Mouse (Mus musculus) left cerebral cortex, postnatal 36 days (tissue): Measurements from ENCODE around the gene Tnfsfm13. TPM values are rescaled to one million over a fixed set of nuclear protein-coding genes. Genes with fewer than 3 reads are reported as not detected.
A peak's percentile ranks its signal among the peaks of the same experiment; 100 is the strongest.

Experiments used
- DNase-seq, 2 experiments: peaks; one replicate each; pipeline ENCODE4 v3.0.0; 2021 to 2022; ENCODE audit warnings: low spot score in 2 of 2, mixed read lengths in 1 of 2
- intact Hi-C: fragments of 180-260 bp; cut with DNase I; formaldehyde crosslinking; loops from one replicate; pipeline ENCODE4 v1.15.1; 2025
- microRNA-seq: library from miRNA; unstranded; fragments of <30 nt; microRNA quantifications from one replicate; pipeline ENCODE4 v1.2.0, GENCODE M21; 2022
- total RNA-seq, 2 experiments: library from RNA; stranded (reverse); gene quantifications; 2 replicates each; pipeline ENCODE4 v1.2.3; 2021

Gene Tnfsfm13
- total RNA-seq, 2 experiments from 2014 or later, result 1.7 to 3.0 TPM

GRCm38 (mm10) chr11:69662213-69662966 lies 33.5 kb downstream of the Tnfsfm13 start, which contains the start of gene Mpdu1:
Gene Mpdu1, minus strand, starts transcription at chr11:69662642.
- intact Hi-C loops, result no loop called here
- peak; percentile 93 to 96 for DNase-seq

- DNase-seq, result no peak
- intact Hi-C loops, result no loop called here
These were observed 34.5 kb downstream of the Tnfsfm13 start for GRCm38 (mm10) chr11:69661221-69661881.

- intact Hi-C loops, result no loop called here
- DNase-seq, result peak in 1 of 2 experiments; percentile 33
These were observed 38.4 kb downstream of the Tnfsfm13 start for GRCm38 (mm10) chr11:69657462-69657881.

GRCm38 (mm10) chr11:69656617-69657461 lies 39.1 kb downstream of the Tnfsfm13 start:
- intact Hi-C loops, result no loop called here
- DNase-seq, result peak in 1 of 2 experiments; percentile 0

GRCm38 (mm10) chr11:69656065-69656455 lies 39.8 kb downstream of the Tnfsfm13 start:
- intact Hi-C loops, result no loop called here
- DNase-seq, result peak in 1 of 2 experiments; percentile 1

GRCm38 (mm10) chr11:69655264-69656064 lies 40.4 kb downstream of the Tnfsfm13 start, which contains the start of gene Sox15:
Gene Sox15, plus strand, starts transcription at chr11:69655314.
- intact Hi-C loops, result no loop called here
- DNase-seq, result peak; percentile 62 to 63

- intact Hi-C loops, result no loop called here
These were observed 41.1 kb downstream of the Tnfsfm13 start for GRCm38 (mm10) chr11:69654760-69655159.

GRCm38 (mm10) chr11:69653399-69653798 lies 42.5 kb downstream of the Tnfsfm13 start:
- no peak for DNase-seq
- intact Hi-C loops, result no loop called here

More at GRCm38 (mm10) chr11:69654760-69655159, 41.1 kb downstream of the Tnfsfm13 start:
- DNase-seq, result no peak

- DNase-seq, result no peak
- intact Hi-C loops, result no loop called here
These were observed 50.0 kb downstream of the Tnfsfm13 start for GRCm38 (mm10) chr11:69645860-69646259.

GRCm38 (mm10) chr11:69635471-69635870 lies 60.4 kb downstream of the Tnfsfm13 start:
- DNase-seq, result no peak
- intact Hi-C loops, result no loop called here

GRCm38 (mm10) chr11:69633128-69633866 lies 62.6 kb downstream of the Tnfsfm13 start:
- intact Hi-C loops, result no loop called here
- DNase-seq, result no peak

Small RNA genes lying within 50 kb of the gene (microRNA-seq; reads per million reads assigned to microRNA genes)
- gene Mir1934 (6.3 reads per million, percentile 22 among the genes with 10 or more reads in this experiment), gene Mir467f (not detected)

Other genes starting within 250 kb of the Tnfsfm13 start
- gene Dnah2, start 147.0 kb downstream of the Tnfsfm13 start, total RNA-seq, result 1 to 10 TPM; 1.4 to 2.1 TPM
- 10 to 100 TPM; 56.1 to 57.3 TPM for gene Efnb3, start 135.9 kb downstream of the Tnfsfm13 start, total RNA-seq
- 10 to 100 TPM; 10.2 to 10.8 TPM for gene Wrap53, start 115.8 kb downstream of the Tnfsfm13 start, total RNA-seq
- 10 to 100 TPM; 21.7 to 22.6 TPM for gene Trp53, start 115.7 kb downstream of the Tnfsfm13 start, total RNA-seq
- gene Atp1b2, start 90.2 kb downstream of the Tnfsfm13 start, total RNA-seq, result 100 to 1,000 TPM; 398 to 420 TPM
- not detected for gene Shbg, start 78.2 kb downstream of the Tnfsfm13 start, total RNA-seq
- 10 to 100 TPM in 1 of 2 experiments, 1 to 10 TPM in 1; 9.5 to 11.2 TPM for gene Sat2, start 74.1 kb downstream of the Tnfsfm13 start, total RNA-seq
- 100 to 1,000 TPM; 117 to 149 TPM for gene Fxr2, start 63.1 kb downstream of the Tnfsfm13 start, total RNA-seq
- under 1 TPM in 1 of 2 experiments, not detected in 1; 0.39 TPM for gene Sox15, start 40.8 kb downstream of the Tnfsfm13 start, total RNA-seq
- gene Mpdu1, start 33.5 kb downstream of the Tnfsfm13 start, total RNA-seq, result 10 to 100 TPM; 59.8 to 62.3 TPM
- 10 to 100 TPM; 14.9 to 15.1 TPM for gene Cd68, start 29.9 kb downstream of the Tnfsfm13 start, total RNA-seq
- gene Eif4a1, start 23.7 kb downstream of the Tnfsfm13 start, total RNA-seq, result 100 to 1,000 TPM; 276 to 285 TPM
- gene Senp3, start 14.0 kb downstream of the Tnfsfm13 start, total RNA-seq, result 100 to 1,000 TPM in 1 of 2 experiments, 10 to 100 TPM in 1; 84.3 to 114 TPM
- 1 to 10 TPM; 2.3 to 2.6 TPM for gene Tnfsf13, start 10.3 kb downstream of the Tnfsfm13 start, total RNA-seq
- gene Tnfsf12, start 249 bp downstream of the Tnfsfm13 start, total RNA-seq, result 10 to 100 TPM in 1 of 2 experiments, 1 to 10 TPM in 1; 7.2 to 12.3 TPM
- gene Polr2a, start 62.5 kb upstream of the Tnfsfm13 start, total RNA-seq, result 10 to 100 TPM; 53.5 to 59.7 TPM
- not detected for gene Slc35g3, start 65.9 kb upstream of the Tnfsfm13 start, total RNA-seq
- gene Zbtb4, start 69.8 kb upstream of the Tnfsfm13 start, total RNA-seq, result 100 to 1,000 TPM; 122 to 127 TPM
- gene Chrnb1, start 99.8 kb upstream of the Tnfsfm13 start, total RNA-seq, result under 1 TPM; 0.66 to 0.81 TPM
- gene Fgf11, start 105.8 kb upstream of the Tnfsfm13 start, total RNA-seq, result 10 to 100 TPM; 14.1 to 18.7 TPM
- not detected for gene Tmem102, start 109.5 kb upstream of the Tnfsfm13 start, total RNA-seq
- not detected for gene Gm39566, start 119.2 kb upstream of the Tnfsfm13 start, total RNA-seq
- not detected for gene Spem2, start 122.4 kb upstream of the Tnfsfm13 start, total RNA-seq
- gene Spem1, start 126.1 kb upstream of the Tnfsfm13 start, total RNA-seq, result under 1 TPM; 0.52 TPM
- 100 to 1,000 TPM; 239 to 241 TPM for gene Nlgn2, start 141.7 kb upstream of the Tnfsfm13 start, total RNA-seq
- gene Tmem256, start 142.4 kb upstream of the Tnfsfm13 start, total RNA-seq, result 100 to 1,000 TPM; 111 to 130 TPM
- gene Plscr3, start 150.3 kb upstream of the Tnfsfm13 start, total RNA-seq, result 10 to 100 TPM; 18.4 to 18.7 TPM
- gene Tnk1, start 162.6 kb upstream of the Tnfsfm13 start, total RNA-seq, result not detected
- gene Tmem95, start 181.9 kb upstream of the Tnfsfm13 start, total RNA-seq, result not detected
- 1 to 10 TPM in 1 of 2 experiments, under 1 TPM in 1; 0.93 to 1.3 TPM for gene Kctd11, start 185.3 kb upstream of the Tnfsfm13 start, total RNA-seq
- gene Acap1, start 199.4 kb upstream of the Tnfsfm13 start, total RNA-seq, result under 1 TPM in 1 of 2 experiments, not detected in 1; 0.27 TPM
- gene 2810408A11Rik, start 204.9 kb upstream of the Tnfsfm13 start, total RNA-seq, result under 1 TPM in 1 of 2 experiments, not detected in 1; 0.64 TPM
- 100 to 1,000 TPM; 114 to 121 TPM for gene Neurl4, start 205.0 kb upstream of the Tnfsfm13 start, total RNA-seq
- 10 to 100 TPM; 25.9 to 32.4 TPM for gene Gps2, start 217.8 kb upstream of the Tnfsfm13 start, total RNA-seq
- gene Eif5a, start 225.9 kb upstream of the Tnfsfm13 start, total RNA-seq, result 100 to 1,000 TPM; 406 to 453 TPM
- 10 to 100 TPM in 1 of 2 experiments, 1 to 10 TPM in 1; 4.6 to 14.7 TPM for gene Ybx2, start 239.7 kb upstream of the Tnfsfm13 start, total RNA-seq